Mouse (Mus musculus): Measurements from ENCODE around the gene Sphk2.
"Not testable (repeated sequence)": the region's sequence is repeated elsewhere in the genome, so short reads cannot be mapped to it uniquely, and the experiment has no call there.

The Sphk2 gene

DNA sequence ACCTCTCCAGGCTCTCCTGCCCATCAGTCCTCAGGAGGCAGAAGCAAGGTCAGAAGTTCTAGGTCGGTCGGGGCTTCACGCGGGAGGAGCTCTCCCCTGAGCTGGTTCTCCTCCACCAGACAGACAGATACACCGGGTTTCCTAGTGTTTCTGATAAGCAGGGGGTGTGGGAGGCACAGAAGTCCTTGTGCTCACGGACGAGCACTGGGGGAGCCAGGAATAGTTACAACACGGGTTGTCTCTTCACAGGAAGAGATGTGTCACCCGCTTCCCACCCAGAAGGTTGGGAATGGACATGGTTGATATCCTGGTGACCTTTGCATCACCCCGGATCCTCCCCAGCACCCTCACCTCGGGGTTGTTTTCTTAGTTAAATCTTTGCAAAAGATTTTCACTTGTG, 28.0 kb downstream of the Sphk2 start:
- no peak for DNase-seq

DNA sequence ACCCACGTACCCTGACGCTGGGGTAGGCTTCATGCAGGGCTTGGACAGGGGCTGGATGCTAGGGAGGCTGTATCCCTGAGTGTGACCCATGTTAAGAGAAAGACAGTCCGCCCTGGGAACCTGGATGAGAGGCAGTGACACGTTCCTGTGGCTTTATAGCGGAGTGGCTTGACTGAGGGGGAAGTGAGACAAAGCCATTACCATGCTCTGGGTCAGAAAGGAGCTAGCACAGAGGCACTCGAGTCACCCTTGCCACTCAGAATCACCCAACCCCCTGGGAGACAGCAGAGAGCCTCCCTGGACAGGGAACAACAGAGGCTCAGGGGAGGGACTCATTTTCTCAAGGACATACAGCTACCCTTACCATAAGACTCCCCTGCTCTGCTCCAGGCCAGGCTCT, 28.7 kb downstream of the Sphk2 start:
- no peak for DNase-seq

DNA sequence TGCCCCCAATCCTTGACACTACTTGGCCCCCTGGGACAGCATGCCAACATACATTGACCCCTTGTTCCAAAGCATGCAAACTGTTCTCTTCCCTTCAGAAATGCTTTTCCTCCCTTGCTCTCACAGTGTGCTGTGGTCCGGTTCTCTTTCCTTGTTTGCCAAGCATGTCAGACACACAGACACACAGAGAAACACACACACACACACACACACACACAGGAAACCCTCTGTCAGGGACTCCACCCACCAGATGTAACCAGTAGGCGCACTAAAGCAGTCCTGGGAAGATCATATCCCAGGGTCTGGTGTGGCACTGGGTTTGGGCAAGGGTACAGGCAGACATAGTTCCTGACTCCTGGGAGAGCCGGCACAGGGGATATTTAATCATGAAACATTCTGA, 31.0 kb downstream of the Sphk2 start:
- DNase-seq: peak in 1 of 2 experiments; percentile 12

DNA sequence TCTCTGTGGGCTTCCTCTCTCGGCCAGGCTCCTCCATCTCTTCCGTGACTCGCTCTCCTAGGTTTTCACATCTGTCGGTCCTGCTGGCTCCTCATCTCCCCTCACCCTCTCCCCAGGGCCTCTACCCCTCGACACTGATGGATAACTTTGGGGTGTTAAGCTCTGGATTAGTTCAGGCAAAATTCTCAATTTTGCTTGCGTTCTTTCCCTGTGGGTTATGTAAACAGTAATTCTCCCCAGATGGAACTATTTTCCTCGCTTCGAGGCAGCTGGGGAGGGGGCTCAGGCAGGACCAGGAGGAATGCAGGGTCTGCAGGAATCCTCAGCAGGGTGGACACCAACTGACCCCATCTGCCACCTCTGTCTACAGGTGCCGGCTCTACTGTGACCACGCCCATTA, 32.0 kb downstream of the Sphk2 start:
- no peak for DNase-seq

DNA sequence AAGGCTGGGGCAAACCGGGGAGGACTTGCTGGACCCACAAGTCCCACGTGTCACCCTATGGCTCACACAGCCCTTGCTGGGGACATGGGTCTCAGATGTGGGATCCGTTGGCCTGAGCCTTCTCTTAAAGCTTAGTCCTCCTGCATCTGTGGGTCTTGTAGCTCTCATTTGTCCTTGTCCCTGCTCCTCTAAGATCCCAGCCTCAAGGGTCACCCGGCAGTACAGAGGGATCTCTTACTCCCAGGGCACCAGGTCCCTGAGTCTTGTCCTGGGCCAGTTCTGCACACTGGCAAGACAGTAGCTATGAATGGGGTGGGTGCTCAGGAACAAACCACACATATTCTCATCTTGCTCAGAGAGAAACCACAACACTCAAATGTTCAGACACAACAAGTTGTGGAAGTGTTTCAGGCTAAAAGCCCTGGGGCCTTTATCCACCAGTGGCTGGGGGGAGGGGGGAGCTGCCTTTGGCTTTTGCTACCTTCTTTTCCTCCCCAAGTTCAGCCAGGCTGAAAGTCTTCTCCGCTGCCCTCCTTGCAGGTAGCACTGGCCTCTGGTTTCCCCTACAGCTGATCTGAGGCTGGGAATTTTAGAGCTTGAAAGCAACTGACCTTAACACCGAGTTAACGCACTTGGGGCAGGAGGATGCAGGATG, 34.3 kb downstream of the Sphk2 start, which contains the start of gene Ntn5:
Gene Ntn5 (plus strand): TSS at position 627 of the 655 bp plus-strand sequence.
- DNase-seq: no peak

DNA sequence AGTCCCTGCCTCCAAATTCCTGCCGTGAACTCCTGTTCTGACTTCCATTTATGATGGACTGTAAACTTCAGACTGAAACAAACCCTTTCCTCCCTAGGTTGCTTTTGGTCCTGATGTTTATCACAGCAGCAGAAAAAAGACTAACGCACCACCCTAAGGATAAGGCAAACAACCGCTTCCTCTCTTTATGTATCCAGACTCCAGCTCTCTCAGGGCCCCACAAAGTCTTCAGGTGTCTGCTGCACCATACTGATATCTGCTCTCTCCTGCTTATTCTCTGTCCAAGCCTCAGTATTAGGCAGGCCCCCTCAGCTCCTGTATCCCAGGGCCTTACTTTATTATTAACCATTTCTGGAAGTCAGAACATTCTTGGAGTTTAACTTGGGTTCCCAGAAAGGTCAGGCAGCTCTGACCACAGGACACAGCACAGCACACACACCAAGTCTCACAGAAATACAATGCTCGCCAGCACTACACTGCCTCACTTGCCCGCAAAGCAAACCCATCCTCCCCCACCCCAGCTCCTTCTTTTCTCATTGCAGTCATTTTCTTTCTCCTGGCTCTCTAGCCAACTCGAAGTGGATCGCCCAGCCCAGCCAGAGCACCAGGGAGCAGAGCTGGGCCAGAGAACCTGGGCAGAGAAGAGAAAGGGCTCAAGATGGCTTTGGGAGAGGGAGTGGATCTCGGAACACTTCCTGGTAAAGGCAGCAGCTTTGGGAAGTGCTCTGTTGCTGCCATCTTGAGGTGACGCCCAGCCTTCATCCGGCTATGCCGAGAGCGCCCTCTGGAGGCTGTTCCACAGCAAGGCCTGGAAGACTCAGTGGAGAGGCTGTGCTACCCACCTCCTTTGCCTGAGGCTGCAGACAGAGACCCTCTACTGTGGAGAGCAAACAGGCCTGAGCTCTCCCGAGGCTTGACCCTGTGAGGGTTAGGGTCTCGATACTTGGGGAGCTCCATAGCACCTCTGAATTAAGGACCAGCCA, 35.4 kb downstream of the Sphk2 start:
- peak; percentile 96 to 98 for DNase-seq

DNA sequence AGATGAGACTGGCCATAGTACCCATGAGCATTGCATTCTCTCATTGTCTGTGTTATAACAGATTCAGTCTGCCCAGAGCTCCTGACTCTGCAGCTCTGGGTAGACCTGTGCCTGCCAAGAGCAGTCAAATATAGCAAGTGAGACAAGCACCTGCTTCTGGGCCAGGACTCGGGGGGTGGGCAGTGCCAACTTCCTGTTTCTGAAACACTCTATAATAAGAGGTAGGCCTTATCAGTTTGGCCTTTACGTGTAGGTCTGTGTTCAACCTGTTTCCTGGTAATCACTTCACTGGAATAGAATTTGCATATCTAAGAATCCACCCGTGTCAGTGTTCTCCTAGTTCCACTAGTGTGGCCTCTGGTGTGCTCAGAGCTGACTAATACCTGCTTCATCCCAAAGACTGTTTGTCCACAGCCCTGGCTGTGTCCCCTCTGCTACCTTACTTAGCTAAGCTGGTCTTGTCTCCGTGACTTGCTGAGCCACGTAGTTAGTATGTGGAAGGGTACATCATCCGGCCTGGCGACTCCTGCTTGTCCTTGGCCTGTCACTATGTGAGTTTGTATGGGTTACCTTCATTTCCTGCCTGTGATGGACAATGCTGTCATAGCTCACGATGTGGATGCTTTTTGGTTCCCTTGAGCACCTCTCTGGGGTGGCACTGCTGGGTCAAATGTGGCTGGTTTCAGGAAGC, 36.6 kb downstream of the Sphk2 start:
- DNase-seq: peak; percentile 41 to 45

DNA sequence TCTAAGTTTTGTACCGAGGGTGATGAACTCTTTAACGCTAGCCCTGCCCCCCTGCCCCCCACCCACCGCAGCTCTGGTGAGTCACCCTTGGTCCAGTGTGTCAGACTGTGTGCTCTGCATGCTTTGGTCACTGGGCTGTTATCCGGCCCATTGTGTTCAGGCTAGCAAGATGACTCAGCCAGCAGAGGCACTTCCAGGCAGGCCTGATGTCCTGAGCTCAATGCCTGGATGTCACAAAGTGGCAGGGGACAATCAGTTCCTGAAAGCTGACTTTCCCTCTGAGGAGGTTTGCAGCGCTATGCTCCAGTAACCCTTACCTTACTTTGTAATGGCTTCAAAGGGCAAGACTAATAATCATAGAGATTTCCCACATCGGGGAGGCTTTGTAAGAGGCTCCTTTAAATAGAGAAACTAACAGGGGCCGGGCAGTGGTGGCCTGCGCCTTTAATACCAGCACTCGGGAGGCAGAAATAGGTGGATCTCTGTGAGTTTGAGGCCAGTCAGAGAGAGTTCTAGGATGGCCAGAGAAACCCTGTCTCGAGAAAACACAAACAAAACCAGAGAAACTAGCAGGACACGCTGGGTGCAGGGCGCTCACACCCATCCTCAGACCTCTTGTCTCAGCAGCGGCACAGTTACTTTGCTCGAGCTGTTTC, 37.7 kb downstream of the Sphk2 start:
- no peak for DNase-seq

DNA sequence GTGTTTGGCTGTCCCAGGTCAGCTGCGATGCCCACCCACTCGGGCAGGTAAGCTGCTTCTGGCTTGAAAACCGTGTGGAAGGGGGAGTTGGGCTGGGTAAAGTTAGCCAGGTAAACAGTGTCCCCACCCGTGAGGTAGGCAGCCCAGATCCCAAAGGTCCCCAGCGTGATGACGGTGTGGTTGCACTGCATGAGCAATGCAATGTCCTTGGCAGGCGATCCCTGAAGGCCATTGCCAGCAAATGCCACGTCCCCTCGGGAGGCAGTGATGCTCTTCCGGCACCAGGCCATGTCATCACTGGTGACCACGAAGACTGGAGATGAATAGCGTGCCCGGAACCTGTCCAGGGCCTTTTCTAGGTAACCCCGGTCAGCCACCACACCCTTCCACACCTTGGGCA, 39.3 kb downstream of the Sphk2 start:
- DNase-seq: no peak

DNA sequence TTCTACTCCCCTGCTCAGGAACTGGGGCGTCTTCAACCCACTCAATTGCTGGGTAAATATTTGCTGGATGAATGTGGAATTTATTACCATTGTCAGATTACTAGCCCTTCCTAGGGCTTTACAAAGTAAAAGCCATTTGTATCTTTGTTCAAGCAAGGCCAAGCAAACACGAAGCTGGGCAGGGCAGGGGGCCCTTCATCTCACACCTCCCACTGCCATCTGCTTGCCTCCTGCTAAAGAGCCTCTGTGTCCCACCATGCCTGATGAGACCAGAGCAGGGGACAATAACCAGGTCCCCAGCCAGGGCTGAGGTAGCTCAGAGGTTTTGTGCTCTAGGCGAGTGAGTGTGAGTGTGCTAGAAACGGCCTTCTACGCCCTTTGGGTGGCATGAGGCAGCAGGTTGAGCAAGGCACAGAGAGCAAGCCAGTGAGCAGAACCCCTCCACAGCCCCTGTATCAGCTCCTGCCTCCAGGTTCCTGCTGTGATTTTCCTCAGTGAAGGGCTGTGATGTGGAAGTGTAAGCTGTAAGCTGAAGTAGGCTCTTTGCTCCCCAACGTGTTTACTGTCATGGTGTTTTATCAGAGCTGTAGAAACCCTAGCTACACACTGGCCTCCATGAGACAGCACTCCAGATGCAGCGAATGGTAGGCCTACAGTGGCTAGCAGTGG, 40.0 kb downstream of the Sphk2 start:
- no peak for DNase-seq

DNA sequence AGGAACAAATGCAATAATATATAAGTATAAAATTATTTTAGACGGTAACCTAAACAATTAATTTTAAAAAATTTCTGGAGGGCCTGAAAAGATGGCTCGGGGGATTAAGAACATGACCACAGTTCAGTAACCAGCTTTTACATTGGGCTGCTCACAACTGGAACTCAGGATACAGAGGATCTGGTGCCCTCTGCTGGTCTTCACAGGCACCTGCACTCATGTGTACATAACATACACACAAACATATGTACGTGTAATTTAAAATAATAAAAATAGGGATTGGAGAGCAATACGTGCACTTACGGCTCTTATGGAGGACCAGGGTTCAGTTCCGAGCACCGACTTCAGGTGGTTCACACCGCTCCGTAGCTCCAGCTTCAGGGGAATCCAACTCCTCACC, 48.9 kb downstream of the Sphk2 start:
- DNase-seq: no peak

DNA sequence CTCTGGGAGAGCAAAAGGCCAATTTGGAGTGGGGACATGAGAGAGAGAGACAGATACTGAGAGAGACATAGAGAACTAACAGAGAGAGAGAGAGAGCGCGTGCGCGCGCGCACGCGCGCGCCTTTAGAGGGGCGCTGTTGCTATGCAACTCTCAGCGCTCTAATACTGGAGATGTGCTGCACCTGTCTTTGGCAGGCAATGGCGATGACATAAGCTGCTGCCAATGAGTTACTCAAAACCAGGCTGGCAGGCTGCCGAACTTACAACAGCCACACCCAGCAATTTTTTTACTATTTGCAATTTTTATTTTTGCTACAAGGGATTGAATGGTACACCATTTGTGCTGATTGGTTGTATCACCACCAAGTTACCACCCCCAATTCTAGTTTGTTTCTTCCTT, 50.0 kb downstream of the Sphk2 start:
- peak in 1 of 2 experiments; percentile 35 for DNase-seq

DNA sequence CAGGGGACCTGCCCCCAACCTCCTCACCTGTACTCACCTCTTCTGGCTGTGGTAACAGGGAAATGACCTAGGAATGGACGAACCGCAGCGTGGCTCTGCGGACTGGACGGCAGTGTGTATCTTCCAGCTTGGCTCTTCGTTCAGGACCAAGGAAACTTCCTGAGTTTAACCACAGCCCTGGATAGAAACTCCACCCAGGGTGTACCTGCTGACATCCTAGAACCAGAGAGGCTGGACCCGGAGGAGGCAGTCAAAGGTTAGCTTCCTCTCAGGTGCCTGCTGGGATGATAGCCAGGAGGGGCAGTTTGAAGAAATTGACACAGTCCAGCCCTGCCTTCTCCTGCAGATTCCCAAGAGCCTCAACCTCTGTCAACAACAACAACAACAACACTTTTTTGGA, 51.6 kb downstream of the Sphk2 start, which contains the start of gene Fut2:
Gene Fut2 (minus strand): TSS at position 234 of the 400 bp plus-strand sequence.
- DNase-seq: no peak

DNA sequence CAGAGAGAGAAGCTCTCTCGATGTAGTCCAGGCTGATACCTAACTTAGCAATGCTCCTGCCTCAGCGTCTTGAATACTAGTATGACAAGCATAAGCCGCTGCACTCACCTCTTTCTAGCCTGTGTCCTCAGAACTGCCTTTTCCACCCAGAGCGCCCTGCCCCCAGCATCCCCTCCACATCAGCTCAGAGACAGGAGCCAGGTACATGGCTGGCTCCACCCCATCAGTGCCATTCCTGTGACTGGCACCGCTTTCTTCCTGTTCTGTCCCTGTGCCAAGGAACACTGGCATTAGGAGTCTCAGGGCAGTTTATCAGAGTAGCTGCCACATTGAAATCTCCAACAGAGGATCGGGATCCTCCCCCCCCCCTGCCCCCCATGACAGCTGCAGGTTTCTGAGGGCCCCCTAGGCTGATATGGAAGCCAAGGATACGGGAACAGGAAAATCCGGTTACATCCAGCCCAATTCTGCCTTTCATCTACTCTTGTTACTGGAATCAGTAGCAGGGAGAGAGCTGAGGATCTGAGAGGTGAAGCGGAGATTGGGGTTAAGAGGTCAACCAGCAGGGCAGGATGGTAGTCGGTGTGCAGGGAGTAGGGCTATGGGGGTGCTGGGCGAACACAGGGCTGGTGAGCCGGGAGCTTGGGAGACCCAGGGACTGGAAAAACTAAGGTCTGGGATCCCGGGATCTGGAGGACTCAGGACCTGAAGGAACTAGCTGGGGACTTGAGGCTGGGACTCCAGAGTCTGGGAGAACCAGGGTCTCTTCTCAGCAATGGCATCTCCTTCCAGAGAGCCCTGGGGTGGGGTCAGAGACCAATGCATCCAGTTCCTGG, 52.3 kb downstream of the Sphk2 start:
- no peak for DNase-seq

DNA sequence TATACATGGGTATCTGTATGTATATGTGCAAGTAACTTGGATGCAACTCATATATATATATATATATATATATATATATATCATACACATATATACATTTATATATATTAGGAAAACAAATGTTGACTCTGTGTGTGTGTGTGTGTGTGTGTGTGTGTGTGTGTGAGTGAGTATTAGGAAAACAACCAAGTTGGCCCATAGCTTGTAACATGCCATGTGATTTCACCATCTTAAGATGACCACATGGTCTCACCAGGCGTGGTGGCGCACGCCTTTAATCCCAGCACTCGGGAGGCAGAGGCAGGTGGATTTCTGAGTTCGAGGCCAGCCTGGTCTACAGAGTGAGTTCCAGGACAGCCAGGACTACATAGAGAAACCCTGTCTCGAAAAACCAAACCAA, 56.1 kb downstream of the Sphk2 start:
- DNase-seq: not testable (repeated sequence)

DNA sequence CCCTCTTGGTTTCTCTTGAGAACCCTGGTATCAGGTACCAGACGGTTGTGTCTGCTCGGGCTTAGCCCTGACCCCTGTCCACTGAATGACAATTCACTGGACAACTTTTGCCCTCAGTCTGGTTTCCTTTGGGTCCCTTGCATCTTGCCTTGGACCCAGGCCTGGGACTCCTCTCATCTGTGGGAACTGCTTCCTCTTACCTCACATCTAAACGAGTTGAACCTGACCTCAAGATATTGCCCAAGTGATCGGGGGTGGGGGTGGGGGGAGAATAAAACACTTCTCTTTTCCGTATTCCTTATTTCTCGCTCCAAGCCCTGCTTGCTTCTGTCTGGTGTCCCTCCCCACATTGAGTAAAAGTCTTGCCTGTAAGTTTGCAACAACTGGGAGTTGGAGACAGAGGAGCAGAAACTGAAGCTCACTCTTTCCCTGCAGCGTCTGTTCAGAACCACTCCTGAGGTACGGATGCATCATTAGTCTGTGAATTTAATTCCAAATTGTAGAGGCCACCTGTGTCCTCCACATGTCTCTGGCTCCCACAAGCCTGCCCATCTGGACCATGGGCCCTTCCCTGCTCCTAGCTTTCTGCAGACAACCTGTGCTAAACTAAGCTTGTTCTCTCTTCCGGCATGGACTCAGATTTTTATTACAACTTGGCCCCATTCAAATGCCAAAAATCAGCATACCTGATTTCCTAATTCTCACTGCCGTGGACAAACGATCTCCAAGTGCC, 56.9 kb downstream of the Sphk2 start:
- DNase-seq: no peak
